Mouse (Mus musculus) ZHBTc4 (cell line): ENCODE results near the gene Foxm1.

Source experiments
- DNase-seq: peaks from one replicate; pipeline ENCODE4 v3.0.0-alpha.2; 2011; ENCODE audit warnings: low read depth, low spot score

Foxm1 gene

GRCm38 (mm10) chr6:128424269-128425019 is 61.7 kb downstream of the Foxm1 start, which contains the start of gene Itfg2:
TSS of gene Itfg2 (minus strand) at chr6:128424931.
- peak; percentile 98 for DNase-seq

- no peak for DNase-seq
Measured at GRCm38 (mm10) chr6:128425046-128425445, 62.3 kb downstream of the Foxm1 start.
